Mouse (Mus musculus) MEL (cell line): ENCODE data around the gene Trank1.

Source experiments
- CTCF ChIP-seq, 3 experiments: IDR thresholded peaks in 2 of 3; conservative IDR thresholded peaks in 1 of 3; 2 replicates each; pipeline ENCODE4 v1.5.1; 2011 to 2012; ENCODE audit warnings: low read length in 3 of 3, low read depth in 2 of 3, mild to moderate bottlenecking in 2 of 3, improper control_type of control experiment in 1 of 3, inconsistent platforms in 1 of 3, mixed read lengths in 1 of 3, moderate library complexity in 1 of 3; ENCODE audit not compliant: control insufficient read depth in 1 of 3, insufficient read depth in 1 of 3, poor library complexity in 1 of 3, severe bottlenecking in 1 of 3
- POLR2A ChIP-seq, 2 experiments: IDR thresholded peaks; 2 replicates each; pipeline ENCODE4 v1.6.1; 2011 to 2012; ENCODE audit warnings: low read length in 2 of 2, mild to moderate bottlenecking in 2 of 2, control low read depth in 1 of 2, improper control_type of control experiment in 1 of 2, low read depth in 1 of 2, moderate library complexity in 1 of 2; ENCODE audit not compliant: control insufficient read depth in 1 of 2, insufficient read depth in 1 of 2, poor library complexity in 1 of 2
- SIN3A ChIP-seq: IDR thresholded peaks from 2 replicates; pipeline ENCODE4 v1.6.1; 2012; ENCODE audit warnings: low read length, improper control_type of control experiment, inconsistent platforms
- SMC3 ChIP-seq: IDR thresholded peaks from 2 replicates; pipeline ENCODE4 v1.6.1; 2011; ENCODE audit warnings: low read depth, low read length, improper control_type of control experiment
- USF1 ChIP-seq: IDR thresholded peaks from 2 replicates; pipeline ENCODE4 v1.6.1; 2014; ENCODE audit warnings: low read depth, mild to moderate bottlenecking, inconsistent platforms, low read length, improper control_type of control experiment, moderate library complexity
- ZKSCAN1 ChIP-seq: IDR thresholded peaks from 2 replicates; pipeline ENCODE4 v1.6.1; 2012; ENCODE audit warnings: low read depth, mild to moderate bottlenecking, inconsistent platforms, low read length, improper control_type of control experiment, moderate library complexity

- no peak for TF ChIP-seq CTCF (IDR thresholded peaks at IDR 0.05 in 2 of 3, conservative IDR thresholded peaks at IDR 0.05 in 1 of 3; ENCODE audit: control insufficient read depth in 1 of 3, insufficient read depth in 1 of 3, low read depth in 2 of 3, low read length in 3 of 3, poor library complexity in 1 of 3, severe bottlenecking in 1 of 3)
- TF ChIP-seq ZKSCAN1 = no peak
- TF ChIP-seq SIN3A = no peak
- no peak for TF ChIP-seq USF1
- no peak for TF ChIP-seq POLR2A (IDR thresholded peaks at IDR 0.05; ENCODE audit: control insufficient read depth in 1 of 2, insufficient read depth in 1 of 2, low read depth in 1 of 2, low read length in 2 of 2, poor library complexity in 1 of 2)
- no peak for TF ChIP-seq SMC3
Observed at GRCm38 (mm10) chr9:111408012-111408411, 96.5 kb downstream of the Trank1 start.
